Mouse (Mus musculus): Measurements from ENCODE around the gene Sfmbt1.

Gene Sfmbt1

DNA sequence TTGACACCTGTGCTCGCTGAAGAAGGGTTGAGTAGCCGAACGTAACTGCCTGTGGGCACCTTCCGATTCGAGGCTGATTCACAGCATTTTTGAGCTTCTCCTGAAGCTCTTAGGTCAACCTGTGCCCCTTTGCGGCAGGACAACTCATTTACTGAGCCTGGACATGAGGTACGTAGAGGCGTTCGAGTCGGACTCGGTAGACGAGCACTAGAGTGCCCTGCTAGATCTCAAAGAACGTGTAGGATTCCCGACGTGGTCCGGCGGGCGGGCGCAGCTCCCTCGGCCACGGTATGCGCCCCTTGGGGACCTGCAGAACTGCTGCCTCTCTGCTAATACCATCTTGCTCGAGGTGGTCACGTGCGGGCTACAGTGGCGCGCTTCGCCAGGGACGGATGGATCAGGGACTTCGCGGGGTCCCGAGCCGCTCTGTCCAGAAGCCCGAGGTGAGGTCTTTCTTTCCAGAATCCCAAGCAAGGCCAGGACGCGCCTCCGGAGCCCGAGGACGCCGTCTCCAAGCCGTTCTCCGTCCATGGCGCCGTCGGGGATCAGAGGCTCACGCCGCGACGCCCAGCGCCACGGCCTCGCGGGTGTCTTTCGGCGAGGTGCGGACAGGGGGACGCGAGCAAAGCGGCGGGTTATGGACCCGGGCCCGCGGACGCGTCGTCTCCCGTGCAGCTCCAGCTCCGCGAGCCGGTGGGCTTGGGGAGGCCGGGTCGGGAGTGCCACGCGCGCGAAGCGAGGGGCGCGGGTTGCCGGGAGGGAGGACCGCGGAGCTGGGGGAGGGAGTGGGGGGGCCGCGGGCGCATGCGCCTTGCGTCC lies at the start of gene Sfmbt1:
Gene Sfmbt1, plus strand, starts transcription at position 51 of the 819 bp plus-strand sequence.
- no peak for DNase-seq (ENCODE audit: low read depth, low spot score)

GRCm38 (mm10) chr14:30666061-30666460 lies 48.6 kb upstream of the Sfmbt1 start:
- no peak for DNase-seq (ENCODE audit: low read depth, low spot score)

DNA sequence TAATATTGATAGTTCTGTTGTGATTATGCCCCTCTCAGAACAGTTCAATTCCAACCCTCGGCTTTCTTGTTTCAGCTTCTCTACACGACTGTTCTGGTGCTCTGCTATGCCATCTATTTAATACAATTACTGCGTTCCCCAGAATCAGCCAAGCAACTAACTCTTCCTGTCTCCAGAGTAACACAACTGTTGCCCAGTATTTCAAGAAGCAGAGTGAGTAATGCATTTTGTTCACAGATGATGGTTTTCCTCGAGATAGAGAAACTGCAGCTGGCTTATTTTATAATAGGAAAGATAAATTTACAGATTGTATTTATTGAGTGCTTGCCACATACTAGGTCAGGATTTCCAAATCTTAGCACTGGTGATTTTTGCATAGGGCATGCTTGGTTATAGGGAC lies 48.0 kb upstream of the Sfmbt1 start:
- DNase-seq (ENCODE audit: low read depth, low spot score), result no peak

GRCm38 (mm10) chr14:30670161-30670560 lies 44.5 kb upstream of the Sfmbt1 start:
- no peak for DNase-seq (ENCODE audit: low read depth, low spot score)

- DNase-seq (ENCODE audit: low read depth, low spot score), result peak; percentile 70
Observed at GRCm38 (mm10) chr14:30671095-30671985, 43.3 kb upstream of the Sfmbt1 start.

DNA sequence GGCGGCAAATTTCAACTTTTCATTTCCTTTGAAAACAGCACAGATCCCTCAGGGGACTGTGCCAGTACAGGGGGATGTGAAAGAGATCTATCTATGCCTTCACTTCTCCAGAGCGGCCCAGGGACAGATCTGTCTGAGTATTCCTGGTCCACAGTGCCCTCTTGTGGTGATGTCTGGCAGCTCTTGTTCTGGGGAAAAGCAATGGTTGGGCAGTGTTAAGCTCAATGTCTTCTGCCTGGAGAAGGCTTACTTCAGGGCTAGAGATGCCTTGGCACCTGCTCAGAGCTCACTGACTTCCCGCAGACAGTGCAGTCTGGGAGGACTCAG lies 42.7 kb upstream of the Sfmbt1 start:
- DNase-seq (ENCODE audit: low read depth, low spot score), result peak; percentile 91

GRCm38 (mm10) chr14:30674947-30675346 lies 39.7 kb upstream of the Sfmbt1 start:
- no peak for DNase-seq (ENCODE audit: low read depth, low spot score)

- DNase-seq (ENCODE audit: low read depth, low spot score), result no peak
Observed at GRCm38 (mm10) chr14:30682131-30682530, 32.5 kb upstream of the Sfmbt1 start.

DNA sequence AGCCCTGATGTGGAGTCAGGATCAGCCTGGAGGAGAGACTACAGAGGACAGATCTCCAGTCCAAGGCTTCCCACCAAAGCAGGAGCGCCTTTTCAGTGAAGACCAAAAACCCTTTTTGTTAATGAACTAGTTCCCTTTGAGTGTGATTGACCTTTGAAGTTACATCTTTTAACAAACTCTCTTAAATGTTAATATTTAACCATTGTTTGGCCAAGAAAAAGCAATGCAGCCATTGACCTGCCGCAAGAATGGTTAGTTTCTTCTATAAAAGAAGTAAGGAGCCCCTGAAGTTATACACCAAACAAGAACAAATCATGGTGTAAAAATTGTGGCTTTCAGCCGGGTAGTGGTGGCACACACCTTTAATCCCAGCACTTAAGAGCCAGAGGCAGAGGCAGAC lies 24.0 kb upstream of the Sfmbt1 start:
- no peak for DNase-seq (ENCODE audit: low read depth, low spot score)

DNA sequence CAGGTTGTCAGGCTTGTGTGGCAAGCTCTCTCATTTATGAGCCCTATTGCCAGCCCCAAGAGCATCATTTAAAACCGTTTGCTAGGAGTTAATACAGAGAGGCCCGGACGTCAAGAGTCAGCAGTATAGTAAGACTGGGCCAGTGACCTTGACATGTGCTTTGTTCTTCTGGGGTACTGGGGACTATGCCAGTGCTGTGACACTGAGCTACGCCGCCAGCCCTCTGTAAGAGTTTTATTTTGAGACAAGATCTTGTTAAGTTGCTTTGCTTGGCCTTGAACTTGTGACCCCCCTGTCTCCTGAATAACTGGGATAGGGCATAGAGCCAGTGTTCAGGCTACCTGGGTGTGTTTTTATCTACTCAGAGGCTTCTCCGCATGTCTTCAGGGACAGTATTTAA lies 22.2 kb upstream of the Sfmbt1 start:
- DNase-seq (ENCODE audit: low read depth, low spot score), result no peak

DNA sequence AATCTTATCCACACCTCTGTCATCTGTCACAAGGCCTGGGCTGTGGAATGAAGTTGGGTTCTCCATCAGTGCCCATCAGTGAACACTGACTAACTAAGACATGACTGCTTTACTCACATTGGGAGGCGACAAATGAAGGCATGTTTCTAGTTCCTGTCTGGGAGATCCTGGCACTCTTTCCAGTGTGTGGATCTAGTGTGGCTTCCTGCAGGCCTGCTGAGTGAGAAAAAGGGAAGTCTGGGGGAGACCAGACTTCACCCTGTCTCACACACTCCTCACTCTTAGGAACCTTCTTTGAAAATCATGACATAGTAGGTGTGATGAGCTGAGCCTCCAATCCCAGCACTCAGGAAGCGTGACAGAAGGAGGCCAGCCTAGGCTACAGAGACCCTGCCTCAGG lies 19.9 kb upstream of the Sfmbt1 start:
- no peak for DNase-seq (ENCODE audit: low read depth, low spot score)

GRCm38 (mm10) chr14:30695609-30696008 lies 19.0 kb upstream of the Sfmbt1 start:
- DNase-seq (ENCODE audit: low read depth, low spot score), result peak; percentile 62

GRCm38 (mm10) chr14:30697407-30698052 lies 17.1 kb upstream of the Sfmbt1 start:
- DNase-seq (ENCODE audit: low read depth, low spot score), result no peak

- peak; percentile 70 for DNase-seq (ENCODE audit: low read depth, low spot score)
Observed at GRCm38 (mm10) chr14:30699656-30700055, 15.0 kb upstream of the Sfmbt1 start.

DNA sequence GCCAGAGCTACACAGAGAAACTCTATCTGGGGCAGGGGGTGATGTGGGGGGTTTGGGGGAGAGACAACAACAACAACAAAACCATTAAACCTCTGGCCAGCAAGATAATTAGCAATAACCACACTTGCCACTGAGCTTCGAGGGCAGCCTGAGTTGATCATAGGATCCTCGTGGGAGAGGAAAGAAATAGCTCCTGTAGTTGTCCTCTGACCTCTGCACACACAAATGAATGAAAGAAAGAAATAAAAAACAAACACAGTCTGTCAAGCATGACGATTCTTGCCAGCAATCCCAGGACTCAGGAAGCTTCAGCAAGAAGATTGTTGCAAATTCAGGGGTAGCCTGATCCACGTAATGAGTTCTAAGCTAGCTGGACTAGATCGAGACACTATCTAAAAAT lies 12.1 kb upstream of the Sfmbt1 start:
- no peak for DNase-seq (ENCODE audit: low read depth, low spot score)

GRCm38 (mm10) chr14:30703079-30703478 lies 11.6 kb upstream of the Sfmbt1 start:
- no peak for DNase-seq (ENCODE audit: low read depth, low spot score)

DNA sequence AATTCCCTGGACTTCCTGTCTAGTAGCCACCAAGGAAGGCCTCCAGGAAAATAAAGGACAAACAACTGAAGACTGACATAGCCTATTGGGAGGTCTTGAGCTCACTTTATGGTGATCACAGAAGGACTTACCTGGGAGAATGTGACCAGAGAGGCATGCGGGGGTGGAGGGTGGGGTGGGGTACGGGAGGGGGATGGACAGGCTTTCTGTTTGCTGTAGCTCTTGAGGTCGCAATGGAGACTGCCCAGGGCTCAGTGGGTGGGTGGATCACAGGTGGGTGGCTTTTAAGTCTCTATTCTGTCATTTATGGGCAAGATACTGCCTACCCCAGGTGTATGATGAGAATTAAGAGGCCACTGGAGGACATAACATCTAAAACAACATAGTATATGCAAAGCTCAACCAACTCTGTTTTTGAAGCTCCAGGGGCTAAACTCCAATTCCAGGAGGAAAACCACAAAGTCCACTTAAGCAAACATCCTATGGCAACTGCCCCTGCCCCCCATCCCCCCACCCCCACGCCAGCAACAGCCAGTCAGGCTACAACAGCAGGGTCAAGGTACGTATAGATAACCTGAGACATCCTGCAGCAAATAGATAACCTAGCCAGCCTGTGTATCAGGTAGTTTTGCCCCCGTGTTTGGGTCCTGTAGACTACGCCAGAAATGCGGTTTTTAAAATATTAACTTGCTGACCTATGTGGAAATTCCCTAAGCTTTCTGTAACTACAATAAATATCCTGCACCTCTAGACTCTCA lies 10.4 kb upstream of the Sfmbt1 start:
- no peak for DNase-seq (ENCODE audit: low read depth, low spot score)

GRCm38 (mm10) chr14:30711892-30712291 lies 2.8 kb upstream of the Sfmbt1 start:
- DNase-seq (ENCODE audit: low read depth, low spot score), result no peak

- no peak for DNase-seq (ENCODE audit: low read depth, low spot score)
Observed at GRCm38 (mm10) chr14:30713769-30714168, 880 bp upstream of the Sfmbt1 start.

GRCm38 (mm10) chr14:30715618-30716050 lies 985 bp downstream of the Sfmbt1 start:
- peak; percentile 11 for DNase-seq (ENCODE audit: low read depth, low spot score)
